Mouse (Mus musculus) right cerebral cortex, postnatal 14 days (tissue): ENCODE results near the gene Olfr348.

Source experiments
- DNase-seq: peaks from one replicate; pipeline ENCODE4 v3.0.0; 2022

Olfr348 gene

DNA sequence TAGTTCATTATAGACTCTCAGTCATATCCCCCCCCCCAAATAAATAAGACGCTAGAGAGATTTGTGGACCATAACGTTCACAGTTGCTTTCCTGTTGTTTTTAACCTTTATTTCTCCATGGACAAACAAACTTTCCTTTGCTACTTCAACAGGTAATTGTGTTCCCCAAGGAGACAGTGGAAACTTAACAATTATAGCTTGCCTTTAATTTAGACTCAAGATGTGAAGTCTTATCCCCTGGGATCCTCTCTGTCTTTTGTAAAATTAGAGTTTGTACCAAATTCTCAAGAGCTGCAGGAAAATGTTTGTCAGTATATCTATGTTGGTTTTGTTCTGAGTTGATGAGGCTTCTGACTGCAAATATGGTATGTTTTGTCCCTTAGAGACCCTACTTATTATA is at the start of gene Olfr348:
TSS of gene Olfr348 (plus strand) at position 301 of the 400 bp plus-strand sequence.
- DNase-seq, result no peak

DNA sequence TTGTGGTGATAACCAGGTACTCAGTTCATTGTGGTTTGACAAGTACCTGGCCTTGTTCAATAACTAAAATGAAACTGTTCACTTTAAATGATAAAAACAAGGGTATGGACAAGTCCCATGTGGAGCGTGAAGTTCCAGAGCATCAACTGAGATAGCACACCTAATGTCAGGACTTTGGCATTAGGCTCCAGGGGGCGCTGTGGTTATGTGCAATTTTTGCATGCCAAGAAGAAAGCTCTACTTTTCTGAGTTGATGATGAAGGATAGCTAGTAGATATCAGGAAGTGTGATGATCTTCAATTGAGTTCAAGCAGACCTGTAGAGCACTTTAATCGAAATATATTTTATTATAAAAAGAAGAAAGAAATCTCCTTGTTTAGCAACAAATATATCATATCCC is 47.9 kb upstream of the Olfr348 start:
- no peak for DNase-seq

DNA sequence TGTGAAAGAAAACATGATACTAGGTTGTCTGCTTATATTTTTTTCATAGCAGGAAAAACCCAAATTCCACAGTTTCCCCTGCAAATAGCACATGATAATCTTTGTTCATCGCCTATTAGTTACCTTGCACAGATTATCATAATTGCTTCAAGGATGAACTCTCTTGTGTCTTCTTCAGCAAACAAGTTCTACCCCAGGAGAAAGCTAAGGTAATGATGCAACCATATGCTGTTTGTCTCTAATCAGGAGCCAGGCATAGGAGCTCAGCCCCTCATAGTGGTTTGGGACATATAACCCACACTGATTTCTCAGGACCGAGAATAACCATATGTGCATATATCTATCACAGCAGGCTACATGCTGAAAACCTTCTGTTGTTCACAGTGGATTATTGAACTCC is 6.2 kb downstream of the Olfr348 start, which contains the start of gene Olfr50:
TSS of gene Olfr50 (plus strand) at position 301 of the 400 bp plus-strand sequence.
- DNase-seq, result no peak

DNA sequence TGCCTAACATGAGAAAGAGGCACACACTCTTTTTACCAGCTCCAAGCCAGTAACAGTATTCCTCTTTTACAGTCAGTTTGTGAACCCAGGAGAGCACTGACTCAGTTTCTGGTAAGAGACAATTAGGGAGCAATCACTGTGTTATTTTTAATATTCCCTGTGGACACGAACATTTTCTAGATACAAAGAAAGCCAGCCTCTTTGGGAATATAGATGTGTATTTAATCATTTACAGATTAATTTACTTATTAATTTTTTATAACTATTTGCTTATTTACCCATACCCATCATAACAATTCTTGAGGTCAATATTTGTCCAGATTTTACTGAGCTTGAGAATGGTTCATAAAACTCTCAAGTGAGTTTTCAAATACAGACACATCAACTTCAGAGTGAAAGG is 32.9 kb downstream of the Olfr348 start, which contains the start of gene Olfr3:
TSS of gene Olfr3 (minus strand) at position 101 of the 400 bp plus-strand sequence.
- no peak for DNase-seq
